Mouse (Mus musculus) spleen, postnatal 10 days (tissue): ENCODE results near the gene Tmem243.
A peak's percentile ranks its signal among the peaks of the same experiment; 100 is the strongest.
"Not testable (repeated sequence)": the region's sequence is repeated elsewhere in the genome, so short reads cannot be mapped to it uniquely, and the experiment has no call there.

Source experiments
- DNase-seq, 2 experiments: peaks; one replicate each; pipeline ENCODE4 v3.0.0; 2021 to 2022; ENCODE audit warnings: low spot score in 2 of 2

Gene Tmem243

DNA sequence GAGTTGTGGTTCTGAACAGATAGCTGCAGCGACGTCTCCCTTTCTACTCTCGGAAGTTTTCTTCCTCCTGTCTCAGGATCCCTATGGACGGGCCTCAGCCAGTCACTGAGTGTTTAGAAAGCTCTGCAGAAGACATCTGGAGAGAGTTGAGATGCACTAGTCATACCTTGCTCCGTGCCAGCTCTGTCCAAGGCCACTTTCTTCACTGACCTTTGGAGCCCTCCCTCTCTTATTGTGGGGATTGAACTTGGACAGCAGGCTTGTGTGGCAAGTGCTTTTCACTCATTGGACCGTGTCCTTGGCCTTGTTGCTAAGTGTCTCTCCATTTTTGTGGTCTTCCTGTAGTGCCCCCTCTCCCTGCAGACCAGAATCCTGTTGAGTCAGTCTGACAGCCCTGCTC, 6.3 kb downstream of the Tmem243 start:
- no peak for DNase-seq

GRCm38 (mm10) chr5:9107296-9108089, 7.0 kb downstream of the Tmem243 start:
- DNase-seq = no peak

DNA sequence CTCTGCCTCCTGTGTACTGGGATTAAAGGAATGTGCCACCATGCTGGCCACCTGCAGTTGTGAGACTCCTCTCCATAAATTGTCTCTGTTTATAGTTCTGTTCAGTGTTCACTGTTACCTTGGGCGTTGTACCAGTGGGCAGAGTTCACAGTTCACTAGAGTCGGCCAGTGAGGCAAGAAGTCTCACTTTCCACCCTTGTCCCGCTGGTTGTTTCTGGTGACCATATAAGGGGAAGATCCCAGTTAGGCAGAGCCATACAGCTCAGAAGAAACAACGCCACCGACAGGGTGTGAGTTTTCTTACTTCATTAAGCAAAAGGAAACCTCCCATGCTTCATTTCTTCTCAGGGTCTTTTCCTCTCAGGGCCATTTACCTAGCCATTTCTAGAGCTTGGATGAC, 8.0 kb downstream of the Tmem243 start:
- DNase-seq = no peak

- peak in 1 of 2 experiments; percentile 51 for DNase-seq
Observed at GRCm38 (mm10) chr5:9109582-9109981, 9.1 kb downstream of the Tmem243 start.

- no peak for DNase-seq
Observed at GRCm38 (mm10) chr5:9111285-9111684, 10.8 kb downstream of the Tmem243 start.

DNA sequence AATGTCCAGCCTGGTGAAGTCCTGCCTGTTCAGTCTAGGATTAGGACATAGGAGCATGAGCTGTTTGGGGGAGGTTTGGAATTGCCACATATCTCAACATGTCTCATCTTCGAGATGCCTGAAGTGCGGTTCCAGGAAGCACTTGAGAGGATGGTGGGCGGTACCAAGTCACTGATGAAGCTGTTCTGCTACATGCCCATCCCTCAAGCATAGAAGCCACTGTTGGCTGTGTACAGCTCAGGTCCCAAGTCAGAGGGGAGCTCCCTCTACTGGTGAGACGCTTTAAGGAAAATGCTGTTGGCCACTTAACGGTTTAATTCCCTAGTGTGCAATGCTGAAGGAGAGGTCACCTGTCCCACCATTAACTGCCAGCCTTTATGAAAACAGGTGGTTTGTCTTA, 11.3 kb downstream of the Tmem243 start:
- peak in 1 of 2 experiments; percentile 65 for DNase-seq

DNA sequence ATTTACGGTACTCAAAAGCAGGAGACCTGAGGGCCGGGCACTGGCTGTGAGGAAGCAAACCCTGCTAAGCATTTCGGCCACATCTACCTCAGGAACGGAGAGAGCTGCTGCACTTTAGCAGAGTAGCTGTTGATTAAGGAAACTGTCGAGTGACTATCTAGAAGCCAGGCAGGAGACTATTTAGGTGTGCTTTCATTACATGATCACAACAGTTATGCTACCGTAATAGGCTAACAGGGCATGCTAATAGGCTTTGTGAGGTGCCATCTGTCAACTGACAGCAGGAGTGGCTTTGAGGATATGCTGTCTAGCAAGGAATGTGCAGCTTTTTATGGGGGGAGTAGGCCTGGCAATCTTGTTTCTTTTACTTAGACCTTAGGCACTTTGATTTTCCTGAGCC, 13.7 kb downstream of the Tmem243 start:
- DNase-seq = no peak

DNA sequence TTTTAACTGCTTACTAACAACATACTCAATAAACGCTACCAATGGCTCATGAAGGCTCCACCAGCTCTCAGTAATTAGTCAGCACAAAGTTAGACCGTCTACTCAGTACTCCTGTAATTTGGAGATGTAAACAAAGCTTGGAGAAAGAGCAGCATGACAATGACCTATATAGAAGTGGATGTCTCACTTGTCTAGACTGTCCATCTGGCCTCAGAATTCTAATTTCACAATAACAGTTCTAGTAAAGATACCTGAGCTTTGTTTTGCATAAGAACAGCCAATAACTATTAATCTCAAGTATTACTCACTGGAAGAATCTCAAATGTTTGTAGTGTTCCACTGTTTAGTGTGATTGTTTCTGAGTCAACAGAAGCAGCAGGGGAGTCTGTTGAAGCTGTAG, 23.7 kb downstream of the Tmem243 start:
- no peak for DNase-seq

DNA sequence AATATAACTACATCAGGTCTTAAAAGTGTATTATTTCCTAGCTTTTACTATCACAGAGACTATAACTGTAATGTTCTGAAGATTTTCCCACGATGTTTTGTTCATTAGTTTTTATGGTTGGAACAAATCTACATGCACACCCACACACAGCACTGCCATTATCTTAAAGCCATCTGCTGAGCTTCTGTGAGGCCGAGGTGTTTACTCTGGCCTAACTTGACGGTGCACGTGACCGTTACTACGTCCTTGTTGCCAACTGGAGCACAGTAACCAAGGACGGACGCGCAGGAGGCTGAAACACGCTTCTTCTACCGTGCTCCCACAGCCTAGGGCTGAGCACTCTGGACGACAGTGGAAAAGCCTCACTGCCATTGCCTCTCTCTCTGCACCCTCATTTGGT, 28.1 kb downstream of the Tmem243 start:
- DNase-seq = no peak

DNA sequence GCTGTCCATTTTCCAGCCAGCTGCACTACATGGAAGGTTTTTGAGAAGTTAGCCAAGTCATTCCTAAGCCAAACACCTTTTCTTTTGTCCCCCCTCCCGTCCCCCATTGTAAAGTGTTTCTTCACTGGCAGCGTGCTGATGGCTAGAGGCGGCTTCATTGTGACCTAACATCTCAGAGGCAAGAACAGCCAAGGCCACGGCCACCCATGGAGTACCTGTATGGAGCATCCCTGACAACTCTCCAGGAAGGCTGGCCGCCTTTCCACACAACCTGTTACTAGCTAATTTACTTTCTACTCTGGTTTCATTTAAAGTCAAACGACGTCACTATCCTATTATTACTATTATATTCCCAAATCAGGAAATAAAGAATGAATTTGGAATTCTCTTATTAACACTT, 31.3 kb downstream of the Tmem243 start:
- no peak for DNase-seq

DNA sequence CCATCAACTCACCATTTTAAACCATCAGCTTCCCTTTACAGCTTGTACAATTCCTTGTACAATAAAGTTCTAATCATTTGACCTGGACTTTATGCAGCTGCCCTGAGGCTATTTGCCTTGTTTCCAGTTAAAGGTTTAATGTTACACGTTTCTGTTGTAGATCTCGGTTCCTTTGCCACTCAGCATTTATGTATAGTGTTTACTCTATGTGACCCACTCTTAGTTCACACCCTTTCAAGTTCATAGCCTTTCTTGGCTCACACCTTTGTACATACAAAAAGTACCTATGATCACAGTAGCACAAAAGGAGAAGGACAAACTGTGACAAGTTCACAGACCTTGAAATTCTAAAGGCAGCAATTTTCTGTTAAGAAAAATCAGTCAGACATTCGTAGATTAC, 35.1 kb downstream of the Tmem243 start:
- DNase-seq = no peak

GRCm38 (mm10) chr5:9140724-9141123, 40.3 kb downstream of the Tmem243 start:
- DNase-seq = no peak

- DNase-seq = no peak
Observed at GRCm38 (mm10) chr5:9142376-9142775, 41.9 kb downstream of the Tmem243 start.

DNA sequence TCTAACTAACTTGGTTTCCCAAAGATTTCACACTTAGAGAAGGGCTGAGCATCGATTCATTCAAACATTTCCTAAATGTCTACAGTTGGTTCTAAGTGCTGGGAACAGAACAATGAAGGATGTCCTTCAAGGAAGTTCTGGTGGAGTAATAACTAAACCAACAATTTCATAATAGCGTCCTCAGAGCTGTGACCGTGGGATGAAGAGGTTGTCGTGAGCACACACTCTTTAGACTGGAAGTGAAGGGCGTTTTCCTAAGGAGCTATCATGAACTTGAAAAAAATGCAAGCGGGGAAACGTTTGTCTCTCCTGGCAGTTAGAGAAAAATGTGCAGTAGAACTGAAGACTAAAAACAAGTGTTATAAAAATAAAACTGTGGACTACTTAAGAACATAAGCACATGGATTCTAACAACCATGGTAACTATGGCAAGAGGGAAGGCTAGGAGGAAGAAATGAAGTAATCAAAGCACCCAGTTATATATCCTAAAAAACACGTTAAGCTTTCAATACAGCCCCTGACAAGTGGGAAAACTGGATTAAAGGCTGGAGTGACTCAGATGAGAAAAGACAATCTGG, 48.9 kb downstream of the Tmem243 start:
- no peak for DNase-seq

DNA sequence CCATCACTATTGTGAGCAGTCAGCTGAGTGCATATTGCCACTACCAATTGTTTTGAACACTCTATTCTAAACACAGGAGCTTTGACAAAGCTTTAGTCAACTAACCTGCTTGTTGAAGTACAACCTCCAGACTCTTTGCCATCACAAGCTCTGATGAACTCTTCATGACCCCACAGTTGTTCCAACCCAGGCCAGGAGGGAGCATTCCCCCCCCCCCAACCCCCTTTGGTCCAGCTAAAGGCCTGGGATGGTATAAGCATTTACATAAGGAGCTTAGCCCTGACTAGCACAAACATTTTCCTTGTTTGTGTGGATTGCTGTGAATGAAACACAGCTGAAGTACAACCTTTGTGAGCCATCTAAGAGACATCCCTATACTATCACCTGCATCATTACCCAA, 56.3 kb downstream of the Tmem243 start:
- no peak for DNase-seq

- no peak for DNase-seq
Observed at GRCm38 (mm10) chr5:9157336-9157735, 56.9 kb downstream of the Tmem243 start.

DNA sequence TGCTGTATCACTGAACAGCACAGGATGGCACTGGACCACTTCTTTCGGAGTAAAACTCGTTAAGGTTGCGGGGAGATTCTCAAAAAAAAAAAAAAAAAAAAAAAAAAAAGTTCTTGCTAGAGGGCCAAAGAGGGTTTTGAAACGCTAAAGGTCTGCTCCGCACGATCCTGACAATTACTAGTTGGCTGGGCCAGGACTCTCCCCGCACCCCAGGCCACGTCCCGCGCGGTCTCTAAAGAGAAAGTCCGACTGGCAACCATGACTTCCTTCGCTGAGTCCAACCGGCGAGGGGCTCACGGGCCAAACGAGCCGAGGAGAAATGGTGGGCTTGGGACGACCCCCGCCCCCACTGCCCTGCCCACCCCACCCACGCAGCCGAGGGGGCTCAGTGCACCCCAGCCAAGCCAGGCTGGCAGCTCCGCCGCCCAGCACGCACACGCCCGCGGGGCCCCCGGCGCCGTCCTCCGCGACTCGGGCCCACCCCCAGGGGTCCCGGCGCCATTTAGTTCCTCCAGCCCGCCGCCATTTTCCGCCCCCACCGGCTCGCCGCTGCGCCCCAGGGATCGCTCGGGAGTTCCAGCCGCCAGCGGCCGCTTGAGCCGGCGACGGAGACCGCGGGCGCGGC, 60.5 kb downstream of the Tmem243 start:
- DNase-seq = peak in 1 of 2 experiments; percentile 50

GRCm38 (mm10) chr5:9161456-9162041, 61.1 kb downstream of the Tmem243 start, which contains the start of gene Dmtf1:
Dmtf1 (minus strand) TSS chr5:9161776.
- DNase-seq = peak; percentile 88 to 91

GRCm38 (mm10) chr5:9162088-9162487, 61.6 kb downstream of the Tmem243 start:
- peak; percentile 9 to 19 for DNase-seq

DNA sequence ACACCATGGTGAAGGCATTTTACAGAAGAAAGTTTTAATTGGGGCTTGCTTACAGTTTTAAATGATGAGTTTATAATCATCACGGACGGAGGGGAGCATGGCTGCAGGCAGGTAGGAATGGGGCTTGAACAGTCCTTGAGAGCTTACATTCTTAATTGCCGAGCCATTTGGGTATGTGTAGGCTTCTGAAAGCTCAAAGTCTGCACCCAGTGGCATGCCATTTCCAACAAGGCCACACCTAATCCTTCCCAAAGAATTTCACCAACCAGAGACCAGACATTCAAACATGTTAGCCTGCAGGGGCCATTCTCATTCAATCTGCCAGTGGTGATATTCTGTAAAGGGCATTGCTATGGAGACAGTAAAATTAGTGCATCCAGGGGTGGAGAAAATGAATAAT, 62.9 kb downstream of the Tmem243 start:
- no peak for DNase-seq

GRCm38 (mm10) chr5:9165151-9165550, 64.7 kb downstream of the Tmem243 start:
- DNase-seq = not testable (repeated sequence)

DNA sequence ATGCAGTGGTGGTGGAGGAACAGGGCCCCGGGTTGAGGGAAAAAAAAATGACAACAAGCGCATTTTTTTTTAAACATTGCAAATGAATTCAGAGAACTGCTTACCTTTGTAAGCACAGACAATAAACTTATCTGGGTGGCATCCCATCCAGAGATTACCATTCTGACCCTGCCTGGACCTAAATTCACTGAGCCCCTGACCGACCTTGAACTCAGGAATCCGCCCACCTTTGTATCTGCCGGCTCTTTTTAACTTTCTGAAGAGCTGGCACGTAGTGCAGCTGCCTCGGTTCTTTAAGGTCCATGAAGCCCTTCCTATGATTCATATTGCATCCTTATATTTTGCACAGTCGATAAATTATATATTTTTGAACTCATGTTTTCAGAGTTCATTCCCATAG, 65.9 kb downstream of the Tmem243 start:
- DNase-seq = no peak
